Mouse (Mus musculus): ENCODE measurements around the gene Camk1. TPM values are rescaled to one million over a fixed set of nuclear protein-coding genes. Genes with fewer than 3 reads are reported as not detected.

Gene Camk1
- polyA plus RNA-seq (2012; fragmentation: generic; extraction: Trizol), result 100 to 1,000 TPM in 1 of 2 experiments, 10 to 100 TPM in 1; 64.5 to 122 TPM

GRCm38 (mm10) chr6:113343177-113344092 is at the start of gene Camk1:
TSS of gene Camk1 (minus strand) at chr6:113343984.

GRCm38 (mm10) chr6:113388960-113389359 is 45.2 kb upstream of the Camk1 start, which contains the start of gene Ttll3:
TSS of gene Ttll3 (plus strand) at chr6:113389260.

GRCm38 (mm10) chr6:113377496-113378385 is 34.0 kb upstream of the Camk1 start, which contains the start of the genes Tada3 and Arpc4:
TSS of gene Tada3 (minus strand) at chr6:113377883.
TSS of gene Arpc4 (plus strand) at chr6:113378115.

GRCm38 (mm10) chr6:113326533-113327315 is 17.1 kb downstream of the Camk1 start, which contains the start of gene Ogg1:
TSS of gene Ogg1 (plus strand) at chr6:113326972.

GRCm38 (mm10) chr6:113306986-113307349 is 36.8 kb downstream of the Camk1 start, which contains the start of gene Brpf1:
TSS of gene Brpf1 (plus strand) at chr6:113307137.

Other genes starting within 250 kb of the Camk1 start
- gene Lhfpl4, start 148.6 kb downstream of the Camk1 start, polyA plus RNA-seq (2012; fragmentation: generic; extraction: Trizol), result 10 to 100 TPM in 1 of 2 experiments, 1 to 10 TPM in 1; 1.7 to 10.5 TPM
- 10 to 100 TPM; 20.4 to 29.4 TPM for gene Mtmr14, start 106.1 kb downstream of the Camk1 start, polyA plus RNA-seq (2012; fragmentation: generic; extraction: Trizol)
- under 1 TPM; 0.06 to 0.08 TPM for gene Cpne9, start 61.7 kb downstream of the Camk1 start, polyA plus RNA-seq (2012; fragmentation: generic; extraction: Trizol)
- gene Brpf1, start 36.8 kb downstream of the Camk1 start, polyA plus RNA-seq (2012; fragmentation: generic; extraction: Trizol), result 10 to 100 TPM in 1 of 2 experiments, 1 to 10 TPM in 1; 3.4 to 11.1 TPM
- gene Ogg1, start 17.0 kb downstream of the Camk1 start, polyA plus RNA-seq (2012; fragmentation: generic; extraction: Trizol), result 10 to 100 TPM; 11.4 to 15.7 TPM
- gene Tada3, start 33.9 kb upstream of the Camk1 start, polyA plus RNA-seq (2012; fragmentation: generic; extraction: Trizol), result 10 to 100 TPM; 27.6 to 50.9 TPM
- gene Arpc4, start 34.1 kb upstream of the Camk1 start, polyA plus RNA-seq (2012; fragmentation: generic; extraction: Trizol), result 100 to 1,000 TPM; 222 to 331 TPM
- gene Ttll3, start 45.3 kb upstream of the Camk1 start, polyA plus RNA-seq (2012; fragmentation: generic; extraction: Trizol), result 1 to 10 TPM in 1 of 2 experiments, under 1 TPM in 1; 0.75 to 7.1 TPM
- 10 to 100 TPM in 1 of 2 experiments, 1 to 10 TPM in 1; 7.3 to 13.4 TPM for gene Rpusd3, start 75.4 kb upstream of the Camk1 start, polyA plus RNA-seq (2012; fragmentation: generic; extraction: Trizol)
- gene Cidec, start 91.8 kb upstream of the Camk1 start, polyA plus RNA-seq (2012; fragmentation: generic; extraction: Trizol), result not detected
- 10 to 100 TPM; 43.5 to 47.0 TPM for gene Jagn1, start 98.6 kb upstream of the Camk1 start, polyA plus RNA-seq (2012; fragmentation: generic; extraction: Trizol)
- under 1 TPM; 0.02 to 0.09 TPM for gene Il17re, start 114.5 kb upstream of the Camk1 start, polyA plus RNA-seq (2012; fragmentation: generic; extraction: Trizol)
- gene Il17rc, start 127.4 kb upstream of the Camk1 start, polyA plus RNA-seq (2012; fragmentation: generic; extraction: Trizol), result 10 to 100 TPM; 54.5 to 79.0 TPM
- 1 to 10 TPM in 1 of 2 experiments, under 1 TPM in 1; 0.23 to 3.3 TPM for gene Creld1, start 139.3 kb upstream of the Camk1 start, polyA plus RNA-seq (2012; fragmentation: generic; extraction: Trizol)
- gene Prrt3, start 157.9 kb upstream of the Camk1 start, polyA plus RNA-seq (2012; fragmentation: generic; extraction: Trizol), result under 1 TPM; 0.01 to 0.06 TPM
- gene Emc3, start 187.7 kb upstream of the Camk1 start, polyA plus RNA-seq (2012; fragmentation: generic; extraction: Trizol), result 10 to 100 TPM; 19.3 to 81.3 TPM
- gene Fancd2, start 187.7 kb upstream of the Camk1 start, polyA plus RNA-seq (2012; fragmentation: generic; extraction: Trizol), result 1 to 10 TPM in 1 of 2 experiments, under 1 TPM in 1; 0.62 to 2.8 TPM